Mouse (Mus musculus): ENCODE measurements around the gene Olfr203. TPM values are rescaled to one million over a fixed set of nuclear protein-coding genes. Genes with fewer than 3 reads are reported as not detected.
"Not testable (repeated sequence)": the region's sequence is repeated elsewhere in the genome, so short reads cannot be mapped to it uniquely, and the experiment has no call there.

The Olfr203 gene
- polyA plus RNA-seq (2014; fragmentation: Nextera tagmentation; extraction: Ambion mirVana) = not detected in 2 replicates

DNA sequence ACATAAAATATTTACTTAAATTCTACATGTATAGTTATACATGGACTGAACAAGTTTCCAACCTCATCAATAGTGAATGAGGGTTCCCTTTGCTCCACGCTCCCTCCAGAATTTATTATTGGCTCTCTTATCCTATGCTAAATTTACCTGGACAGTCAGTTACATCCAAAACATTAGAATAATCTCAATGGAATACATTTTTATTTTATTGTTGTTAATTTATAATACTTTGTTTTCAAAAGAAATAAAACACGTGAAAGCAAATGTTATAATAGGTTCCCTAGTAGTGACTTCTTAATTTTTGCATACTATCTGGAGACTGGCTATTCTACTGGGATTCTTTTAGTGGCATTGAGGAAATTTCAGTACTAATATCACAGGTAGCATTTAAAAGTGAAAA, at the start of gene Olfr203:
TSS of gene Olfr203 (plus strand) at position 301 of the 400 bp plus-strand sequence.
- Histone ChIP-seq H3K9me3 (ENCODE audit: control insufficient read depth, low read length) (no peaks in the 10 kb centered on the region), H3K4me1 (replicated peaks; ENCODE audit: control insufficient read depth, insufficient read depth, low read length) (no peaks in the 10 kb centered on the region), H3K27me3 (replicated peaks; ENCODE audit: control insufficient read depth, insufficient read depth, low read length) (no peaks in the 10 kb centered on the region), H3K4me3 (ENCODE audit: low read depth, low read length) (no peak within 1 kb of the TSS), H3K36me3 (ENCODE audit: control insufficient read depth, insufficient read depth, low read length) (no peaks in the 10 kb centered on the region), H3K27ac (ENCODE audit: low read depth, low read length) (no peak within 1 kb of the TSS), H3K4me2 (no peak within 1 kb of the TSS), H3K9ac (ENCODE audit: low read depth, low read length) (no peak within 1 kb of the TSS)
- WGBS = 81% methylated on average over 2 of the region's 2 CpGs
- ATAC-seq (replicated peaks; ENCODE audit: low FRiP score) = no peak
- DNase-seq (ENCODE audit: low spot score) = no peak

DNA sequence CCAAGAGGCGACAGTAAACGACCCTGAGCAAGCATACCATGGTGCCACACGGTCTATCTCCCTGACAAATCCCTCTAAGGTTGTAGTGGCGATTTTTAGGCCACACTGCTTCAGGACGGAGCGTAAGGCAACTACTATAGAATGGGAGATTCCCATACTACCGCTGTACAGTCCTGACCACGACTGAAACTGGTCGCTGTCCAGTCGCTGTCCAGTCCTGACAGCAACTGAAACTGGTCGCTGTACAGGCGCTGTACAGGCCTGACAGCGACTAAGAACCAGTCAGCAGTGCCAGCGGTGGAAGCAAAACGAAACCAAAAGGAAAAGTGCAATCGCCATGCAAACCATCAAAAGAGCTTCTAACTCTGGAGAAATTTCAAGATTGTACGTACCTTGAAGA, 49.0 kb upstream of the Olfr203 start:
- Histone ChIP-seq H3K9ac (ENCODE audit: low read depth, low read length) (no peak overlapping the region), H3K27me3 (replicated peaks; ENCODE audit: control insufficient read depth, insufficient read depth, low read length) (no peaks in the 10 kb centered on the region), H3K9me3 (ENCODE audit: control insufficient read depth, low read length) (no peaks in the 10 kb centered on the region), H3K4me1 (replicated peaks; ENCODE audit: control insufficient read depth, insufficient read depth, low read length) (no peaks in the 10 kb centered on the region), H3K27ac (ENCODE audit: low read depth, low read length) (no peak overlapping the region), H3K4me3 (ENCODE audit: low read depth, low read length) (no peak overlapping the region), H3K4me2 (no peak overlapping the region), H3K36me3 (ENCODE audit: control insufficient read depth, insufficient read depth, low read length) (no peaks in the 10 kb centered on the region)
- DNase-seq (ENCODE audit: low spot score) (no peak), ATAC-seq (replicated peaks; ENCODE audit: low FRiP score) (no peak)
- WGBS = 78% methylated on average over 17 of the region's 17 CpGs

DNA sequence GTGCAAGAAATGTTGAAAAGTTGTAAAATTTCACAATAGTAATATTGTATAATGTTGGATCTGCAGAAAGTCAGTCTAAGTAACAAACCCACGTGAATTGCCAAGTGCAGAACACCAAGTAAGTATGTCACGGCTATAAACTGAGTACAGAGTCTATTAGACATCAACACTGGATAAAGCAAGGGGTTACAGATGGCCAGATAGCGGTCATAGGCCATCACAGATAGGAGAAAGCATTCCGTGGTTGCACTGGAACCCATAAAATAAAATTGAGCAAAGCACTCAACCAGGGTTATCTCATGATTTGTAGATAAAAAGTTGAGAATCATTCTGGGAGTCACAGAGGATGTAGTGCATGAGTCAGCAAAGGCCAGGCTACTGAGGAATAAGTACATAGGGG, 29.6 kb upstream of the Olfr203 start:
- H3K9me3 ChIP-seq (ENCODE audit: control insufficient read depth, low read length); H3K36me3 ChIP-seq (ENCODE audit: control insufficient read depth, insufficient read depth, low read length); H3K4me2 ChIP-seq; ATAC-seq (replicated peaks; ENCODE audit: low FRiP score); H3K9ac ChIP-seq (ENCODE audit: low read depth, low read length); H3K27me3 ChIP-seq (replicated peaks; ENCODE audit: control insufficient read depth, insufficient read depth, low read length); H3K27ac ChIP-seq (ENCODE audit: low read depth, low read length); H3K4me3 ChIP-seq (ENCODE audit: low read depth, low read length); DNase-seq (ENCODE audit: low spot score); H3K4me1 ChIP-seq (replicated peaks; ENCODE audit: control insufficient read depth, insufficient read depth, low read length): not testable (repeated sequence)
- 70% methylated on average over 4 of the region's 4 CpGs for WGBS

DNA sequence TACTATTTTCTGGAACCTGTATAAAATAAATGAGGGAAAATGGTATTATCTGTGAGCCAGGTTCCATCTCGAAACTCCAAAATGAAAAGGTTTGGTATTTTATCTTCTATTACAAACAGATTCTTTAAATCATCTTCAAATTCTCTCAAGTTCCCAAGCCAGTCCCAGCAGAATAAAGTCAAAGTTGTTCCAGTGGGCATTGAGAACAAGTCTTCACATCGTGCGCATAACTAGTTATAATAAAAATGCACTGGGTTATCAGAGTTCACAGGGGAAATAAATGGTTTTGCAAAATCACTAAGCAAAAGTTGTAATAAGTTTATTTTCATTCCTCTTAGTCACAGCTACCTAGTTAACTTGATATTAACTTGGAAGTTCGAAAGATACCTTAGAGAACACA, 26.1 kb upstream of the Olfr203 start, which contains the start of gene Olfr201:
TSS of gene Olfr201 (minus strand) at position 101 of the 400 bp plus-strand sequence.
- H3K9ac ChIP-seq (ENCODE audit: low read depth, low read length); H3K9me3 ChIP-seq (ENCODE audit: control insufficient read depth, low read length); H3K4me2 ChIP-seq; H3K27me3 ChIP-seq (replicated peaks; ENCODE audit: control insufficient read depth, insufficient read depth, low read length); H3K36me3 ChIP-seq (ENCODE audit: control insufficient read depth, insufficient read depth, low read length); H3K4me3 ChIP-seq (ENCODE audit: low read depth, low read length); ATAC-seq (replicated peaks; ENCODE audit: low FRiP score); H3K4me1 ChIP-seq (replicated peaks; ENCODE audit: control insufficient read depth, insufficient read depth, low read length); H3K27ac ChIP-seq (ENCODE audit: low read depth, low read length); DNase-seq (ENCODE audit: low spot score): not testable (repeated sequence)
- 79% methylated on average over 4 of the region's 4 CpGs for WGBS

DNA sequence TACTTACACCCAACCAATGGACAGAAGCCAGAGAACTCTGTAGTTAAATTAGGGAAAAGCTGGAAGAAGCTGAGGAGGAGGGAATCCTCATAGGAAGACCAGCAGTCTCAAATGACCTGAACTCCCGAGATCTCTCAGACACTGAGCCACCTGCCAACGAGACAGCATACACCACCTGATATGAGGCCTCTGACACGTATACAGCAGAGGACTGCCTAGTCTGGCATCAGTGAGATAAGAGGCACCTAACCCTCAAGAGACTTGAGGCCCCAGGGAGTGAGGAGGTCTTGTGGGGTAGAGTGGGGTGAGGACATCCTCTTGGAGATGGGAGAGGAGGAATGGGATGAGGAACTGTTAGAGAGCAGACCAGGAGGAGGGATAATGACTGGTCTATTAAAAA, 18.1 kb upstream of the Olfr203 start:
- H3K4me1 ChIP-seq (replicated peaks; ENCODE audit: control insufficient read depth, insufficient read depth, low read length) = no peaks in the 10 kb centered on the region
- no peaks in the 10 kb centered on the region for H3K36me3 ChIP-seq (ENCODE audit: control insufficient read depth, insufficient read depth, low read length)
- DNase-seq (ENCODE audit: low spot score) = no peak
- no peak overlapping the region for H3K9ac ChIP-seq (ENCODE audit: low read depth, low read length)
- no peaks in the 10 kb centered on the region for H3K27me3 ChIP-seq (replicated peaks; ENCODE audit: control insufficient read depth, insufficient read depth, low read length)
- H3K4me2 ChIP-seq = no peak overlapping the region
- ATAC-seq (replicated peaks; ENCODE audit: low FRiP score) = peak; percentile 88
- WGBS = 56% methylated on average over 3 of the region's 3 CpGs
- H3K27ac ChIP-seq (ENCODE audit: low read depth, low read length) = no peak overlapping the region
- no peaks in the 10 kb centered on the region for H3K9me3 ChIP-seq (ENCODE audit: control insufficient read depth, low read length)
- no peak overlapping the region for H3K4me3 ChIP-seq (ENCODE audit: low read depth, low read length)

DNA sequence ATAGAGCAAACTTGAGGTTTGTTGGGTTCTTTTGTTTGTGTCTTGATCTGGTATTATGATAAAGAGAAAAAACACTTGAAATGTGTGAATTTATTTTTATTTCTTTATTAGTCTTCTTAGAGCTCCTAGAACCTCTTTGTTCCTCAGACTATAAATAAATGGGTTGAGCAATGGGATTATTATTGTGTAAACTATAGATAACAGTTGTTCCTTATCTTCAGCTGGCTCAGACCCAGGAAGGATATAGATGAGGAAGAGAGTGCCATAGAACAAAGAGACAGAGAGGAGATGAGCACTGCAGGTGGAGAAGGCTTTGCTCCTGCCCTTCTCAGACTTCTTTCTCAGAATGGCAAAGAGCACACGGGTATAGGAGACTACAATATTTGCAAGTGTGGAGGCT, 15.2 kb upstream of the Olfr203 start:
- ATAC-seq (replicated peaks; ENCODE audit: low FRiP score) (no peak), DNase-seq (ENCODE audit: low spot score) (no peak)
- H3K4me1 ChIP-seq (replicated peaks; ENCODE audit: control insufficient read depth, insufficient read depth, low read length) = no peaks in the 10 kb centered on the region
- no peaks in the 10 kb centered on the region for H3K36me3 ChIP-seq (ENCODE audit: control insufficient read depth, insufficient read depth, low read length)
- WGBS = 57% methylated on average over 1 of the region's 1 CpGs
- no peak overlapping the region for H3K4me2 ChIP-seq
- H3K4me3 ChIP-seq (ENCODE audit: low read depth, low read length) = no peak overlapping the region
- no peak overlapping the region for H3K9ac ChIP-seq (ENCODE audit: low read depth, low read length)
- no peak overlapping the region for H3K27ac ChIP-seq (ENCODE audit: low read depth, low read length)
- H3K27me3 ChIP-seq (replicated peaks; ENCODE audit: control insufficient read depth, insufficient read depth, low read length) = no peaks in the 10 kb centered on the region
- no peaks in the 10 kb centered on the region for H3K9me3 ChIP-seq (ENCODE audit: control insufficient read depth, low read length)

DNA sequence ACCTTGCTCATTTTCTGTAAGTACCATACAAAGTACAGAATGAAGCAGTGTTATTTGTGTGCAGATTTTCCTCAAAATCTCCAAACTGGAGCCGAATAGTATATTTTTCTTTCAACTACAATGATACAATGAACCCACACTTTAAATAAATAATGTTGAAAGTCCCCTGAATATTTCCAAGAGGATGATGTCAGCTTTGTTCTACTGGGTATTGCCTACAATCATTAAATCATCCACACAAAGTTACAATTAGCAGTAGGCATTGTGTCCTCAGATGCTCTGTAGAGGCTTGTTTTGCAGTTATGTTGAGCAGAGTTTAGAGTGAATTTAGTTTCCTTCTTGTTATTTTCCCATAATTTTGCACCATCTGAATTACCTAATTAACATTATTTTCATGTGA, 12.0 kb upstream of the Olfr203 start, which contains the start of gene Olfr202:
TSS of gene Olfr202 (minus strand) at position 101 of the 400 bp plus-strand sequence.
- H3K9me3 ChIP-seq (ENCODE audit: control insufficient read depth, low read length) = no peaks in the 10 kb centered on the region
- H3K9ac ChIP-seq (ENCODE audit: low read depth, low read length) = no peak within 1 kb of the TSS
- DNase-seq (ENCODE audit: low spot score) = no peak
- no peak within 1 kb of the TSS for H3K4me2 ChIP-seq
- no peak within 1 kb of the TSS for H3K27ac ChIP-seq (ENCODE audit: low read depth, low read length)
- no peak for ATAC-seq (replicated peaks; ENCODE audit: low FRiP score)
- WGBS = 87% methylated on average over 1 of the region's 1 CpGs
- no peaks in the 10 kb centered on the region for H3K27me3 ChIP-seq (replicated peaks; ENCODE audit: control insufficient read depth, insufficient read depth, low read length)
- H3K4me1 ChIP-seq (replicated peaks; ENCODE audit: control insufficient read depth, insufficient read depth, low read length) = no peaks in the 10 kb centered on the region
- H3K4me3 ChIP-seq (ENCODE audit: low read depth, low read length) = no peak within 1 kb of the TSS
- no peaks in the 10 kb centered on the region for H3K36me3 ChIP-seq (ENCODE audit: control insufficient read depth, insufficient read depth, low read length)

DNA sequence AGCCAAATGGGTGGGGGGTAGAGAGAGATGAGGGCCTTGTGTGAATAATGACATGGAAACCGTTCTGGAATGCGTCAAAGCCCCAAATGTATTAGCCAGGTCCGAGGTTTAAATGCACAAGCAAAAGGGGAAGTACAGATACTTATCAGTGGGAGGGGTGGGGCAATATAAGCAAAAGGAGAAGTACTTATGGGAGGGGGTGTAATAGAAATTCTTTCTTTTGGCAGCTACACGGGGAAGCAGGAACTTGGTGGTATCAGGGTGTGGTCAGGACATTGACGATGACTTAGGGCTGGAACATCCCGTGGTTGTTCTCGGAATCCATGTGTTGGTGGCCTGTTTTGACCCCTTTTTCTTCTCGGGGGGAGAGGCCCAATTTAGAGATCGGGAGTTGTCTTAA, 11.1 kb upstream of the Olfr203 start:
- not testable (repeated sequence) for H3K9ac ChIP-seq (ENCODE audit: low read depth, low read length); ATAC-seq (replicated peaks; ENCODE audit: low FRiP score); H3K27me3 ChIP-seq (replicated peaks; ENCODE audit: control insufficient read depth, insufficient read depth, low read length); H3K36me3 ChIP-seq (ENCODE audit: control insufficient read depth, insufficient read depth, low read length); H3K4me3 ChIP-seq (ENCODE audit: low read depth, low read length); DNase-seq (ENCODE audit: low spot score); H3K4me1 ChIP-seq (replicated peaks; ENCODE audit: control insufficient read depth, insufficient read depth, low read length); H3K4me2 ChIP-seq; H3K9me3 ChIP-seq (ENCODE audit: control insufficient read depth, low read length); H3K27ac ChIP-seq (ENCODE audit: low read depth, low read length)
- WGBS = 54% methylated on average over 9 of the region's 9 CpGs

DNA sequence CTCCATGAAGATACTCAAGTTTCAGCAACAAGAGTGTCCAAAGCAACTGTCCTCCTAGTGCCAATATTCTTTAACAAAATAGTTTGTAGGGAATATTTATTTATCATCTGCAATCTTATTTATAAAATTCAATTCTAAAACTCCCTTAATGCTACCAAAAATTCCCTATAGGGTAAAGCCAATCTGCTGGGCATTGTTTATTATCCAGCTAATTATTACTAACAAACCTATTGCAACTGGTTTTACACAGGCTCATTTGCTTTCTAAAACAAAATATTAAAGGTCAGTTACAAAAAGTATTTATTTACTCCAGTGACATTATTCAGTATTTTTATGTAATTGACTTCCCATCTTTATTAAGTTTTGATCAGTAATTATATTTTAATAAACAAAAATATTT, 19.5 kb downstream of the Olfr203 start, which contains the start of gene Olfr204:
TSS of gene Olfr204 (minus strand) at position 101 of the 400 bp plus-strand sequence.
- Histone ChIP-seq H3K4me1 (replicated peaks; ENCODE audit: control insufficient read depth, insufficient read depth, low read length) (no peaks in the 10 kb centered on the region), H3K9me3 (ENCODE audit: control insufficient read depth, low read length) (no peaks in the 10 kb centered on the region), H3K27ac (ENCODE audit: low read depth, low read length) (no peak within 1 kb of the TSS), H3K4me2 (no peak within 1 kb of the TSS), H3K9ac (ENCODE audit: low read depth, low read length) (no peak within 1 kb of the TSS), H3K27me3 (replicated peaks; ENCODE audit: control insufficient read depth, insufficient read depth, low read length) (no peaks in the 10 kb centered on the region), H3K36me3 (ENCODE audit: control insufficient read depth, insufficient read depth, low read length) (no peaks in the 10 kb centered on the region), H3K4me3 (ENCODE audit: low read depth, low read length) (no peak within 1 kb of the TSS)
- no peak for ATAC-seq (replicated peaks; ENCODE audit: low FRiP score)
- no peak for DNase-seq (ENCODE audit: low spot score)
